Mouse (Mus musculus) adrenal gland, adult 18-20 months (tissue): Measurements from ENCODE around the gene Htr3b. TPM values are rescaled to one million over a fixed set of nuclear protein-coding genes. Genes with fewer than 3 reads are reported as not detected.
A peak's percentile ranks its signal among the peaks of the same experiment; 100 is the strongest.

Source experiments
- DNase-seq, 2 experiments: peaks; one replicate each; pipeline ENCODE4 v3.0.0; 2021 to 2022; ENCODE audit warnings: low spot score in 2 of 2
- total RNA-seq, 2 experiments: library from RNA; stranded (reverse); gene quantifications; 1 replicate in 1 of 2; 2 replicates in 1 of 2; pipeline ENCODE4 v1.2.3; 2021

The Htr3b gene
- total RNA-seq, 2 experiments from 2014 or later: 0.22 TPM; not detected in 1

DNA sequence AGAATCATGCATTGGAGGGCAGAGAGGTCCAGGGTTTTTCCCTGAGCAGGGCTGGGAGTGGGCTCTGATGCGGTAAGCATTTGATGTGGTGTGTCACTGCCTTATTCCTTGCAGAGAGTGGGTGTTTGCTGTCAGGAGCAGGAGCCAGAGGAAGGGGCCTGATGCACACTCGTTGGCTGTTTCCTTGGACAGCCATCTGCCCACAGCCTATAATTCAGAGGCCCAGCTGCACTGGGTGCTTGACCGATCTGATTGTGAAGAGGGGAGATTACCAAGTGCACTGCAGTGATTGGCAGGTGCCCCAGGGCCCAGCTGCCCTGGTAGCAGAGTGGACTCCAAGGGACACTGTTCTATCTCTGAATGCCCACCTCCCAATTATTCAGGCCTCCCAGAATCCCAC is 36.0 kb downstream of the Htr3b start:
- DNase-seq: no peak

DNA sequence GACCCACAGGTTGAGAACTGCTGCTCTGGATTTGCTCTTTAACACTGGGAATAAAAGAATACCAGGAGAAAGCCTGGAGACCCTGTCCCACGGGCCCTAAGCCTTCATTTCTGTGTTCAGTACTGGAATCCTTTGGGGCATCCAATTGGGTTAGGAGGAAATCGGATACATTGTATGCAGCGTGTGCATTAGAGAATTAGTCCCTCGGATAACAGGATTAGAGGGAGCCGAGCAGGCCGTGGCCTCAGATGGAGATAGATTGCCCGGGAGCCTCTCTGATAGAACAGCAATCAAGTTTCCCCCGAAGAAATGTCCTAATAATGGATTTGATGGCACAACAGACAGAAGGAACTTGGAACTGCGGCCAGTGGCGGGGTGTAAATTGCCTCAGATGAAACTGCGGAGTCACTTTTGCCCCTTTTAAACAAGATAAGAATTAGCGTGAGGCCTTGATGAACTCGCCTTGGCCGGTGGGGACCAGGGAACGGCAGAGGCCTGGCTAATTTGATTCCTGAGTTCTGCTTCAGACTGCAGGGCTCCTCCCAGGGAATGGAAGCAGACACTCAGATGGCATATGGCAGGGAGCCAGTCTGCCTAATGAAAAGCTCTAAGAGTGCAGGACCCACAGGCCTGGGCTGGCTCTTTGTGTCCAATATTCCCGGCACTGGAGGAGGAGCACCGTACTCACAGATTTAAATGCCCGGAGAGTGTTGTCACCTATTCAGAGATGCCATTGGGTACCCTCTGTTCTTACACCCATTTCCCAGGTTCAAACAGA is 48.6 kb downstream of the Htr3b start:
- no peak for DNase-seq

DNA sequence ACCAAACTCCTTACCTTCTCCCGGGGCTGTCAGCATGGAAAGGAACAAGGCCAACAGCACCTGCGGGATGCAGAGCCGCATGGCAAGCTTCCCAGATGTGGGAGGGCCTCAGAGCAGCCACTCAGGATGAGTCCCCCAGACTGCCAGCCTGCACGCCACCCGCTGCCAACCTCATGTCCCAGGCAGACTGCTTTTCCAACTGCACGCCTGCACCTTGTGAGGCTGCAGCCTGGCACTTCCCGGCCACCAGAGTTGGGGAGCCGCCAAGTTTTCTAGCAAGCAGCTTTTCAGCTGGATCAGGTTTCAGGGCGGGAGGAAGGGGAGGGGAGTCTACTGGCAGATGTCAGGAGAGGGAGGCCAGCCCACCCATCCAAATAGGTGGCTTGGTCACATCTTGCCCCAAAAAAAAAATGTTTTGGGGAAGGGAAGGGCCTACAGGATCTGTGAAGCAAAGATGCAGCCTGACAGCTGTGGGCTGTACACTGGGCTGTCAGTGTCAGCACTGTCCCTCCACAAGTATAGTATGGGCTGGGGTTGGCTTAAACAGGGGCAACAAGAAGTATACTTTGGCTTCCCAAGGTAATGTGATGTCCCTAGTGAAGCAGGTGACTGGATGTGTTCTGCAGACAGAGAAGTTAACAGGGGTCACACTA is 53.8 kb downstream of the Htr3b start, which contains the start of gene Htr3a:
Gene Htr3a, minus strand, starts transcription at position 215 of the 653 bp plus-strand sequence.
- peak; percentile 12 to 32 for DNase-seq

DNA sequence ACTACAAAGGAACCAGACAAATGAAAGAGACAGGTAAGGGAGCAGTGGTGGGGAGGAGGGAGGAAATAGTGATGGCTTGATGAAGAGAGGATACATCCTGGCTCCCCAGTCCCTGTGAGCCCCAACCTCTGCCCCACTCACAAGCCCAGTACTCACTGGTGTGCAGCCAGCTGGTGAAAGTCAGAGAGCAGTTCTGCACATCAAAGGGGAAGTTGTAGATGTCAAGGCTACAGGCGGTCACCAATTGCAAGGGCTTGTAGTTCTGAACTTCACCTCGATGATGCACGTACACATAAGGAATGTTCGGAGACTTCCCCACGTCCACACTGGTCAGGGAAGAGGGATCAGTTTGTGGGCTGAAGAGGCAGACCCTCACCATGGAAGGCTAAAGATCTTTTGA is 60.4 kb downstream of the Htr3b start:
- peak; percentile 5 to 29 for DNase-seq

DNA sequence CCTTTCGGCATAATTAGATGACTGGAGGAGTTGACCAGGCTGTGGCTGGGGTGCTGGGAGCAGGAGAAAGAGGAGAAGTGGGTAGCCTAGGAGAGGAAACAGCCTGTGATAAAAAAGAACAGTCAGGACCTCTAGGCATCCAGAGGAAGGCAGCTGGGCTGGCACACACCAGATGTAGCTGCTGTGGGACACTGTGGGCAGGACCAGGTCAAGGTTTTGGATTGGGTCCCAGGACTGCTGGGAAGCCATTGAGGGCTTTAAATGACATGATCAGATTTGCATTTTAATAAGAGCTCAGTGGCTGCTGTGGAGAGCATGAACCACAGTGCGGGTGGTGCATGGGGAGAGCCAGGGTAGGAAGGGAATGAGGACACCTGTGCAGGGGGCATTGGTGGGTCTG is 61.0 kb downstream of the Htr3b start:
- DNase-seq: peak in 1 of 2 experiments; percentile 20

GRCm38 (mm10) chr9:48898551-48898950 is 66.2 kb downstream of the Htr3b start:
- DNase-seq: no peak

- no peak for DNase-seq
Measured at GRCm38 (mm10) chr9:48895819-48896536, 68.8 kb downstream of the Htr3b start.

- no peak for DNase-seq
Measured at GRCm38 (mm10) chr9:48894755-48895154, 70.0 kb downstream of the Htr3b start.

- DNase-seq: peak; percentile 71 to 74
Measured at GRCm38 (mm10) chr9:48893986-48894385, 70.8 kb downstream of the Htr3b start.

DNA sequence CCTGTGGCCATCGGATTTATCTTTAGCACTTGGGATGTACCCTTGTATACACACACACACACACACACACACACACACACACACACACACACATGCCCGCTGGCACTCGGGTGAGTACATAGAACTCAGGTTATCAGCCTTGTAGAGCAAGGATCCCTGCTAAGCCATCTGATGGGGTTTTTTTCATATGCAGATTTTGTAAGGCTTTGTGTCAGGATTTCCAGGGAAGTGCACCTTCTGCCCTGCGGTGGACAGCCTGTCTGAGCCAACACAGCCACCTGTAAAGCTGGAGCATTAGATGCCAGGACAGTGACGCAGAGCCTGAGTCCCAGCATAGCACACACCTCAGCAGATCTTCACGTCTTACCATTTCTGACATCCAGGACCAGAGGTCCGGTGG is 75.7 kb downstream of the Htr3b start:
- DNase-seq: no peak

Other genes starting within 250 kb of the Htr3b start
- 10 to 100 TPM; 77.6 to 92.0 TPM for gene Zbtb16, start 128.8 kb downstream of the Htr3b start, total RNA-seq
- gene Htr3a, start 53.9 kb downstream of the Htr3b start, total RNA-seq: 1 to 10 TPM; 4.4 to 7.1 TPM
- gene Usp28, start 20.4 kb upstream of the Htr3b start, total RNA-seq: 1 to 10 TPM; 9.1 to 9.7 TPM
- gene Zw10, start 90.6 kb upstream of the Htr3b start, total RNA-seq: 10 to 100 TPM; 16.2 to 17.7 TPM
- under 1 TPM; 0.50 to 0.51 TPM for gene Tmprss5, start 116.3 kb upstream of the Htr3b start, total RNA-seq